Mouse (Mus musculus): ENCODE measurements around the gene Foxo6. TPM values are rescaled to one million over a fixed set of nuclear protein-coding genes. Genes with fewer than 3 reads are reported as not detected.

Gene Foxo6
- polyA plus RNA-seq, 1 experiment from 2014 or later: 0.15 TPM

GRCm38 (mm10) chr4:120232541-120232940, 54.6 kb downstream of the Foxo6 start:
- ATAC-seq (ENCODE audit: low FRiP score, low TSS enrichment): no peak
- Histone ChIP-seq H3K27ac (ENCODE audit: low read length) (no peak overlapping the region), H3K27me3 (ENCODE audit: insufficient read depth, low read length) (no peaks in the 10 kb centered on the region), H3K9ac (replicated peaks; ENCODE audit: low read length) (no peak overlapping the region), H3K4me1 (ENCODE audit: insufficient read depth, low read length) (peaks cover 18% of the 10 kb centered on the region), H3K9me3 (ENCODE audit: low read length) (no peaks in the 10 kb centered on the region), H3K36me3 (ENCODE audit: insufficient read depth, low read length) (no peaks in the 10 kb centered on the region), H3K4me2 (replicated peaks; ENCODE audit: low read depth, low read length) (no peak overlapping the region), H3K4me3 (ENCODE audit: low read length) (no peak overlapping the region)
- WGBS: 76% methylated on average over 2 of the region's 2 CpGs

DNA sequence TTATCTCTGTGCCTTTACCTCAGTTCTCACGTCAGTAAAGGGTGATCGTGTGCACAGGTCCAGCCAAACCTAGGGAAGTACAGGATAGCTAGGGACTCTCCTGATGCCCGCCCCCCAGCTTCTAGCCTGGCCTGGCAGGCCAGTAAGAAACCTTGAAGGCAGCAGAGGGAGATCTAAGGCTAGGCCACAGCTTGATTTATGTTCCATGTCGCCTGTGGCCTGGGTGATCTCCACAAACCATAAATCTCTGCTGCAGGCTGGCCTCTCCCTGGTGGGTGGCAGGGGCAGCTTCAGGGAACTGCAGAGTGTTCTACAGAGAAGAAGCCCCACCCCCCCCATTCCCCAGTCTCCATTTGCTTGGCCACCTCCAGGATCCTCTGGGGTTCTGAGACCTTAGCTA, 55.2 kb downstream of the Foxo6 start:
- no peaks in the 10 kb centered on the region for H3K36me3 ChIP-seq (ENCODE audit: insufficient read depth, low read length)
- H3K27ac ChIP-seq (ENCODE audit: low read length): no peak overlapping the region
- no peak overlapping the region for H3K4me2 ChIP-seq (replicated peaks; ENCODE audit: low read depth, low read length)
- 0 out of 2 replicates have a peak overlapping the region, but pooled peaks have one; percentile 12 for H3K9ac ChIP-seq (replicated peaks; ENCODE audit: low read length)
- 24% methylated on average over 4 of the region's 4 CpGs for WGBS
- peaks cover 18% of the 10 kb centered on the region for H3K4me1 ChIP-seq (ENCODE audit: insufficient read depth, low read length)
- no peaks in the 10 kb centered on the region for H3K9me3 ChIP-seq (ENCODE audit: low read length)
- no peaks in the 10 kb centered on the region for H3K27me3 ChIP-seq (ENCODE audit: insufficient read depth, low read length)
- ATAC-seq (ENCODE audit: low FRiP score, low TSS enrichment): peak; percentile 76
- H3K4me3 ChIP-seq (ENCODE audit: low read length): no peak overlapping the region

DNA sequence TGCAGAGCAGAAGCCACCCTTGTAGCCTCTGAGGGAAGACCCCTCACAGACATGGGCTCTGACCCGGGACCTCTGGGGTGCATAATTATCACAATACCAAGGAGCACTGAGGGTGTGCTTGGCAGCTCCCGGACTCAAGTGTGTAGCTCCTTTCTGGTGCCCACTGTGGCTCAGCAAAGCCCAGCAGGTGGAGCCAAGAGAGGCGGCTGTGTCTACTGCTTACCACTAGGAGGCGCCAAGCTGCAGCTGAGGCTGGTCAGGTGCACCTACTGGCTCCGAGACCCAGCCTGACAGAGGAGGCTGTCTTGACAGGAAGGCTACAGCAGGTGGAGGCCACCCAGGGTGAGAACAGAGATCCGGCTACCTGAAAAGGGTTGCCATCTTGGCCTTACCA, 56.9 kb downstream of the Foxo6 start:
- H3K4me1 ChIP-seq (ENCODE audit: insufficient read depth, low read length): peaks cover 18% of the 10 kb centered on the region
- no peak overlapping the region for H3K27ac ChIP-seq (ENCODE audit: low read length)
- ATAC-seq (ENCODE audit: low FRiP score, low TSS enrichment): peak; percentile 18; the same call in 1 of the 2 replicates
- H3K36me3 ChIP-seq (ENCODE audit: insufficient read depth, low read length): no peaks in the 10 kb centered on the region
- no peaks in the 10 kb centered on the region for H3K27me3 ChIP-seq (ENCODE audit: insufficient read depth, low read length)
- no peak overlapping the region for H3K9ac ChIP-seq (replicated peaks; ENCODE audit: low read length)
- 14% methylated on average over 6 of the region's 6 CpGs for WGBS
- H3K9me3 ChIP-seq (ENCODE audit: low read length): no peaks in the 10 kb centered on the region
- H3K4me2 ChIP-seq (replicated peaks; ENCODE audit: low read depth, low read length): no peak overlapping the region
- no peak overlapping the region for H3K4me3 ChIP-seq (ENCODE audit: low read length)

DNA sequence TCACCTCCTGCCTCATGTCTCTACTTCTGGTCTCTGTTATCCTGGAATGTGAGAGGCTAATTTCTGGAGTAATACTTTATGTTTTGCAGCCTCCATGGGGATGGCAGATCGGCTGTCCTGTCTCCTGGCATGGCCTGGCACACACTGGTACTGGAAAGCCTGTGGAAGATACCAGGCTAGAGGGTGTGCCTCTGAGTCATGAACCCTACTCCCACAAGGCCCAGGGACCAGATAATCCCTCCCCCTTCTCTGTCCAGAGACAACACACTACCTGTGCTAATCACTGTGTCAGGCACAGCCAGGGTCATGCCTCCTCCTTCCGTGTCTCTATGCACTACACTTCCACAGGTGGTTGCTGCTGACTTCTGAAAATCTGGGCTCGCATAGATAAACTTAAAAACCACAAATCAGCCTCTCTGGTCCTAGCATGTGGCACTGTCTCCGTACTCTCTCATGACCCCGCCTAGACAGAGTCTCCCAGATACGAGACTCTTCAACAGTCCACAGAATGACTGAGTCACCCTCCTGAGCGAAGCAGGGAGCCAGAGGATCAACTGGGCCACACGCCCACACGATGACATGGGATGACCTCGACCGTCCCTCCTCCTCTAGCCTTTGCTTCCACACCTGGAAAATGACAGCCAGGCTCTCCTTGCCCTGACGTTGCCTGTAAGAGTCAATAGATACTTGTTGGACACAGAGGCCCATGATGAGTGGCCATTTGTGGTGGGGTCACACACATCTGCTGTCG, 57.5 kb downstream of the Foxo6 start:
- Histone ChIP-seq H3K9ac (replicated peaks; ENCODE audit: low read length) (no peak overlapping the region), H3K4me3 (ENCODE audit: low read length) (no peak overlapping the region), H3K27ac (ENCODE audit: low read length) (no peak overlapping the region), H3K9me3 (ENCODE audit: low read length) (no peaks in the 10 kb centered on the region), H3K27me3 (ENCODE audit: insufficient read depth, low read length) (no peaks in the 10 kb centered on the region), H3K4me1 (ENCODE audit: insufficient read depth, low read length) (peaks cover 18% of the 10 kb centered on the region), H3K36me3 (ENCODE audit: insufficient read depth, low read length) (no peaks in the 10 kb centered on the region), H3K4me2 (replicated peaks; ENCODE audit: low read depth, low read length) (no peak overlapping the region)
- WGBS: 68% methylated on average over 13 of the region's 13 CpGs
- no peak for ATAC-seq (ENCODE audit: low FRiP score, low TSS enrichment)

- no peak overlapping the region for H3K4me3 ChIP-seq (ENCODE audit: low read length)
- peaks cover 18% of the 10 kb centered on the region for H3K4me1 ChIP-seq (ENCODE audit: insufficient read depth, low read length)
- no peak overlapping the region for H3K4me2 ChIP-seq (replicated peaks; ENCODE audit: low read depth, low read length)
- no peak overlapping the region for H3K9ac ChIP-seq (replicated peaks; ENCODE audit: low read length)
- no peaks in the 10 kb centered on the region for H3K27me3 ChIP-seq (ENCODE audit: insufficient read depth, low read length)
- H3K27ac ChIP-seq (ENCODE audit: low read length): no peak overlapping the region
- no peak for ATAC-seq (ENCODE audit: low FRiP score, low TSS enrichment)
- no peaks in the 10 kb centered on the region for H3K36me3 ChIP-seq (ENCODE audit: insufficient read depth, low read length)
- H3K9me3 ChIP-seq (ENCODE audit: low read length): no peaks in the 10 kb centered on the region
- 95% methylated on average over 3 of the region's 3 CpGs for WGBS
Measured at GRCm38 (mm10) chr4:120228613-120229012, 58.5 kb downstream of the Foxo6 start.

DNA sequence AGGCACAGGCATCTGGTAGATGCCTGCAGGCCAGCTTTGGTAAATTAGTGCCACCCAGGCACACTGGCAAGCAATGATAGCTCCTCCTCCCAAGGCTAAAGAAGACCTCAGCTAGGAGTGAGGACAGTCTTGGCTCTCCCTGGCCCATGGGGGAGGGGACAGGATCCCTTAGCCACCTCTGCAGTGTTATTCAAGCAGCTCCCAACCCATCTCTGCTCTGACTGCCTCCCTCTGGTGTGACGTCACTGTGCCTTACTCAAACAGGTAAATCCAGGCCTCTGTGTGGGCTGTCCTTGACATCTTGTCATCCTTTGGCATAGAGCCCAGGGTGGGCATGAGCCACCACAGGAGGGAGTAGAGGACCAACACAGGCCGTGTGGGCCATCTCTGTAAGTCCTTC, 59.9 kb downstream of the Foxo6 start:
- H3K4me3 ChIP-seq (ENCODE audit: low read length): no peak overlapping the region
- ATAC-seq (ENCODE audit: low FRiP score, low TSS enrichment): no peak
- no peak overlapping the region for H3K27ac ChIP-seq (ENCODE audit: low read length)
- no peak overlapping the region for H3K4me2 ChIP-seq (replicated peaks; ENCODE audit: low read depth, low read length)
- 41% methylated on average over 2 of the region's 2 CpGs for WGBS
- H3K9ac ChIP-seq (replicated peaks; ENCODE audit: low read length): no peak overlapping the region
- no peaks in the 10 kb centered on the region for H3K27me3 ChIP-seq (ENCODE audit: insufficient read depth, low read length)
- no peaks in the 10 kb centered on the region for H3K36me3 ChIP-seq (ENCODE audit: insufficient read depth, low read length)
- no peaks in the 10 kb centered on the region for H3K9me3 ChIP-seq (ENCODE audit: low read length)
- peaks cover 11% of the 10 kb centered on the region for H3K4me1 ChIP-seq (ENCODE audit: insufficient read depth, low read length)

DNA sequence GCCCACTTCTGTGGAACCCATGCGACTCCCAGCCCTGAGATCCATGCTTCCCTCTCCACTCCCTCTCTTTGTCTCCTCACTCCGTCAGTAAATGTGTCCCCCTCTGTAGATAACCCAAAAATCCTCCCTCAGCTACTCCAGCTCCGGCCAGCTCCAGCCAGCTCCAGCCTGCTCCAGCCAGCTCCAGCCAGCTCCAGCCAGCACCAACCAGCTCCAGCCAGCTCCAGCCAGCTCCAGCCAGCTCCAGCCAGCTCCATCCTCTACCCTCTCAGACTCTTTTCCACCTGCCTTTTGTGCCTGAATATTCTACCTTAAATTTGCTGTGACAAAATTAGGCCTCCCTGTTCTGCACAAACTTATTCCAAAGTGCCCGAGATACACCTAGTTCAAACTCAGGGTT, 60.5 kb downstream of the Foxo6 start:
- Histone ChIP-seq H3K27ac (ENCODE audit: low read length) (no peak overlapping the region), H3K4me2 (replicated peaks; ENCODE audit: low read depth, low read length) (no peak overlapping the region), H3K9me3 (ENCODE audit: low read length) (no peaks in the 10 kb centered on the region), H3K4me1 (ENCODE audit: insufficient read depth, low read length) (peaks cover 6% of the 10 kb centered on the region), H3K4me3 (ENCODE audit: low read length) (no peak overlapping the region), H3K9ac (replicated peaks; ENCODE audit: low read length) (no peak overlapping the region), H3K36me3 (ENCODE audit: insufficient read depth, low read length) (no peaks in the 10 kb centered on the region), H3K27me3 (ENCODE audit: insufficient read depth, low read length) (no peaks in the 10 kb centered on the region)
- WGBS: 71% methylated on average over 4 of the region's 4 CpGs
- ATAC-seq (ENCODE audit: low FRiP score, low TSS enrichment): no peak

GRCm38 (mm10) chr4:120225135-120225780, 61.9 kb downstream of the Foxo6 start:
- no peaks in the 10 kb centered on the region for H3K27me3 ChIP-seq (ENCODE audit: insufficient read depth, low read length)
- WGBS: 61% methylated on average over 6 of the region's 6 CpGs
- no peaks in the 10 kb centered on the region for H3K36me3 ChIP-seq (ENCODE audit: insufficient read depth, low read length)
- H3K27ac ChIP-seq (ENCODE audit: low read length): no peak overlapping the region
- H3K9ac ChIP-seq (replicated peaks; ENCODE audit: low read length): no peak overlapping the region
- ATAC-seq (ENCODE audit: low FRiP score, low TSS enrichment): no peak; the same call in 1 of the 2 replicates
- H3K4me1 ChIP-seq (ENCODE audit: insufficient read depth, low read length): no peaks in the 10 kb centered on the region
- no peak overlapping the region for H3K4me3 ChIP-seq (ENCODE audit: low read length)
- H3K4me2 ChIP-seq (replicated peaks; ENCODE audit: low read depth, low read length): no peak overlapping the region
- no peaks in the 10 kb centered on the region for H3K9me3 ChIP-seq (ENCODE audit: low read length)

DNA sequence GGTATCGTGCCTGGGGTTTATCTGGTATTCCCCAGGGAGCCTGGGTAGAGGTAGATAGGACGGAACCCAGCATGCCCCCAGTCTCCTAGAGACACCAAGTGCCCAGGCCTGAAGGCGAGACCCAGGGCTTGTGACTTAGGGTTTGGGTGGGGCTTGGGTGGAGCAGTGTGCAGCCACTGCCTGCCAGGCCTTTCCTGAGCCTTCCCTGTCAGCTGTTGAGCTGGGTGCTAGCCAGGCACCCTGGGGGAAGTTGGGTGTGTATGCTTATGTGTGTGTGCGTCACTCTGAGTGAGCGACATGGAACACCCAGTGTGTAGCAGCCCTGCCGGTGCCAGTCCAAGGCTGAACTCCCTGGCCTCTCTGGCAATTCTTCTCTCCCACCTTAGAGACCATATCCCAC, 63.3 kb downstream of the Foxo6 start:
- ATAC-seq (ENCODE audit: low FRiP score, low TSS enrichment): no peak
- WGBS: 75% methylated on average over 6 of the region's 6 CpGs
- Histone ChIP-seq H3K36me3 (ENCODE audit: insufficient read depth, low read length) (no peaks in the 10 kb centered on the region), H3K27me3 (ENCODE audit: insufficient read depth, low read length) (no peaks in the 10 kb centered on the region), H3K9ac (replicated peaks; ENCODE audit: low read length) (no peak overlapping the region), H3K4me3 (ENCODE audit: low read length) (no peak overlapping the region), H3K9me3 (ENCODE audit: low read length) (no peaks in the 10 kb centered on the region), H3K4me1 (ENCODE audit: insufficient read depth, low read length) (no peaks in the 10 kb centered on the region), H3K27ac (ENCODE audit: low read length) (no peak overlapping the region), H3K4me2 (replicated peaks; ENCODE audit: low read depth, low read length) (no peak overlapping the region)

DNA sequence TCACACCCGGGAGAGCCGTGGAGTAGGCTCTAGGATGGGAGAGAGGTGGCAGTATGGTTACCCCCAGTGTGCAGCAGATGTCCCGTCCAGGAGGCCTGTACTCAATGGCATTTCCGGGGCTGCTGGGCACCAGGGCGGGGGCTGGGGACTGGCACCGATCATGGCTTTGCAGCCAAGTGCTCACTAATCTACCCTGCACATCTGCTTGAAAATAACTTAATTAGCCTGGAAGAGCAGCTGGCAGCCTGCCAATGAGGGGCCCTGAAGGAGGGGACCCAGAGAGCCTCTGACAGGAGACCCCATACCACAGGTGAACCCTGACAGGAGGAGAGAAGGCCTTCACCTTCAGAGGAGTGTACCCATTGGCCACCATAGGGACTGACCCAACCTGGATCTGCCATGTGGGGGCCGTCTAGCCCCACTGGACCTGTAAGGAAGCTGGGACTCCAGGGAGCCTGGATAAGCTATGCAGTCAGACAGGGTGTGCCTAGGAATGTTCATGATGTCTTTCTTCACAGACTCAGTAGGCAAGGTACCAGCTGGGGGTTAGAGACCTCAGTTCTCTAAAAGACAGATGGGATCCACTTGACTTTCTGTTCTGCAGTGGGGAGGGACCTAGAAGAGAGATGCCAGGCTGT, 63.9 kb downstream of the Foxo6 start:
- WGBS: 77% methylated on average over 7 of the region's 7 CpGs
- ATAC-seq (ENCODE audit: low FRiP score, low TSS enrichment): 0 out of 2 replicates have a peak, but pooled peaks have one; percentile 43
- Histone ChIP-seq H3K9ac (replicated peaks; ENCODE audit: low read length) (no peak overlapping the region), H3K4me3 (ENCODE audit: low read length) (no peak overlapping the region), H3K4me2 (replicated peaks; ENCODE audit: low read depth, low read length) (no peak overlapping the region), H3K9me3 (ENCODE audit: low read length) (no peaks in the 10 kb centered on the region), H3K27ac (ENCODE audit: low read length) (no peak overlapping the region), H3K4me1 (ENCODE audit: insufficient read depth, low read length) (no peaks in the 10 kb centered on the region), H3K36me3 (ENCODE audit: insufficient read depth, low read length) (no peaks in the 10 kb centered on the region), H3K27me3 (ENCODE audit: insufficient read depth, low read length) (no peaks in the 10 kb centered on the region)
